Mouse (Mus musculus) right cerebral cortex, postnatal 14 days (tissue): ENCODE results near the gene Pou3f1.

ENCODE experiments used
- DNase-seq: peaks from one replicate; pipeline ENCODE4 v3.0.0; 2022

The Pou3f1 gene

DNA sequence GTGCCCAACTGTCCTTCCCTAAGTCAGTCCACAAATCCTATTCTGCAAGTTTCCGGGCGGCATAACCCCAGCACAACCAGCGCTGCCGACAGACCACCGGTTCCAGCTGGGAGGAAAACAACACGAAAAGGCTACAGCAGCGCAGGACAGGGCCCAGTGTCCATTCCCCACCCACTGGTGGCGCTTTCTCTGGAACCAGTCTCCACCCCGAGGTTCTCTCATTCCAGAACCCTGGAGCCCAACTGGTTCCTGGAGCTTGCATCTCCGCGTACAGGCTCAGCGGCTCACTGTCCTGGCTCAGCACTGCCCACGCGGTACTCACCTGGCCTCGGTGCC lies at the start of gene Pou3f1:
TSS of gene Pou3f1 (plus strand) at position 290 of the 336 bp plus-strand sequence.
- no peak for DNase-seq

DNA sequence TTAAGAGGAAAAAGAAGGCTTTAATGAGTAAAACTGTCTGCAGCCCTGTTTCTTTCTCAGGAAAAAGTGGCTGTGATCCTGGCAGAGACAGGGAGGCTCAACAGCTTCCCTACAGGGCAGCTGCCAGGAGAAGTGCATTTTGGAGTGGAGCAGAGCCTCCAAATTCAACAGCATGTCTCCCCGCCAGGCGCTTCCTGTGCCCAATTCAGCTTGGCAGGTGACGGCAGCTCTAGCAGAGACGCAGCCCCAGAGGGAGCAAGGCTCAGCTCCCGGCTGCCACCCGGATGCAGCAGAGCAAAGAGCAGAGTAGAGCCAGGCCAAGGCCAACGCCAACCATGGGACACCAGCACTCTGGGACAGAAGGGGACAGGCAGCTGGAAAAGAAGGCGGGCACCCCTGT lies 49.4 kb upstream of the Pou3f1 start:
- peak; percentile 48 for DNase-seq

DNA sequence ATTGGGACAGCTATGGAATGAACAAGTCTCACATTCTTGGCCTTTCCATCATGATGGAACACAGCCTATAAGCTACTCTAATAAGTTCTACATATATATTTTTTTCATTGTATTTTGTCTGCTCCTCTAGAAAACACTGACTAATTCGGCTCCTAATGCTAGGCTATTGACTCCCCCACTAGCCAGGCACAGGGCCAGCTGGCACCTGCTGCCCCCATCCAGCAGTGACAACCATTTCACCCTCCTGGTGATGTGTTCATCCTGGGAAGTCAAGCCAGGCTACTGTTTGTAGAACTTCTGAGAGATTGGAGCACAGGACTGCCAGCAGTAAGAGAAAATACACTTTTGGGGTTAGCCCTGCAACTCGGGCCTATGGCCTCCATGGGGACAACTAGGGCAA lies 46.5 kb upstream of the Pou3f1 start:
- DNase-seq, result no peak

DNA sequence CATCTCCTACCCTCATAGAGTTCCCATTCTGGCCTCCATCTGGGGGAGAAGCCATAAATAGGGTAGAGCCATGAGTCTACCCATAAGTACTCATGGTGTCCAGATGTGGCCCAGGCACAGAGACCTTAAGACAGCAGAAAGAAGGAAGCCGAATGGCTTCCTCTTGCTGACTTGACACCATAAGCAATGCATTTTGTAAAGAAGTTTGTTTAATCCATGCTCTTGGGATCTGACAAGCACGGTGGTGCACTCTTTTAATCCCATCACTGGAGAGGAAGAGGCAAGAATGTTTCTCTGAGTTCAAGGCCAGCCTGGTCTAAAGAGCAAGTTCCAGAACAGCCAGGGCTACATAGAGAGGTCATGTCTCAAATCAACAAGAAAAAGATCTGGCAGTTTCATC lies 45.9 kb upstream of the Pou3f1 start, which contains the start of gene 3100002H09Rik:
TSS of gene 3100002H09Rik (minus strand) at position 101 of the 400 bp plus-strand sequence.
- DNase-seq, result no peak

DNA sequence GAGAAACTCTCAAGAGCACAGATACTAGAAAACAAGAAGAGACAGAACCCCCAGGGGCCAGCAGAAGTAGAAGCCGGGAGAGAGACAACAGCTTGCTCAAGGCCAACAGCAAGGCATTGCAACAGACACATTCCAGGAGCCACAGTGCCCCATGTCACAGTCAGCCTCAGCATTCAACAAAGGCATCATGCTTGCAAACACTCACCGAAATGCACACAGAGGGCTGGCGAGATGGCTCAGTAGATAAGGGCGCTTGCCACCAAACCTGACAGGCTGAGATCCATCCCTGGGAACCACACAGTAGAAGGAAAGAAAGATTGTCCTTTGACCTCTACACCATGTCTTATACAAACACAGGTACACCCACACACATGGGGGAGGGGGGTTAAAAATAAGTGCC lies 44.8 kb upstream of the Pou3f1 start:
- no peak for DNase-seq

DNA sequence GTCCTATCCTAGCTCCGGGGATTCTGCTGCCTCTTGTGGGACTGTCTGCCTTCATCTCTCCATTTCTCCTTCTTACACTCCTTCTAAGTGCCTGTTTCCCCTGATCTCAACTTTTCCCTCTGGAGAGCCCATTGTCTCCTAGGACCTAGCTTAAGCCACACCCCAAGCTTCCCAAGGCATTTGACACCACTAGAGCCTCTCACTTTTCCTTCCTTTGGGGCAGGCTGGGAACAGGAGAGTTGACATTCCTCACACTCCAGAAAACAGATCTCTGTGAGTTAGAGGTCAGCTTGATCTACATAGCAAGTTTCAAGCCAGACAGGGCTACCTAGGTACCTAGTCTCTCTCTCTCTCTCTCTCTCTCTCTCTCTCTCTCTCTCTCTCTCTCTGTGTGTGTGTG lies 42.4 kb upstream of the Pou3f1 start:
- DNase-seq, result no peak

DNA sequence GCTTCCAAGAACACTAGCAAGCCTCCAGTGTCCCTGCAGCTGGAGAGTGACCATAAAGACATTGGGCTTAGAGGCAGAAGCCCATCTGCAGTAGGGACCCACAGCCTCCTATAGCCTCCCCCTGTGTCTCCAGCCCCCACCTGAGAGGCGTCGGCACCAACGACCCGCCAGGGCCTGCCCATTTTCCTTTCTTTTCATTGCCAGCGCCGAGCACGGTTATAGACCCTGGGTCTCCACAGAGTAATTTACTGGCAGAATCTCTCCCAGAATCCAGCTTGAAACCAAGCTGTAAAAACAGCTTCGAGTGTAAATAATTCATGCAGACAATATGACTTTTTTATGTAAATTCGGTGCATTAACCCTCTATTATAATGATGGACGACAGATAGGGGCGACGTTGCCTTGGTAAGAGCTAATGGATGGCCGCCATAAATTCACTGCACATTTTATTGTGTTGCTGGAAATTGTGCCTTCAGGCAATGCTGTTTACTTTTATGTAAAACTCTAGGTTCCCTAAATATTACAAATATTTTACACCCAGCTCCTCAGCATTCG lies 41.1 kb upstream of the Pou3f1 start:
- DNase-seq, result no peak

DNA sequence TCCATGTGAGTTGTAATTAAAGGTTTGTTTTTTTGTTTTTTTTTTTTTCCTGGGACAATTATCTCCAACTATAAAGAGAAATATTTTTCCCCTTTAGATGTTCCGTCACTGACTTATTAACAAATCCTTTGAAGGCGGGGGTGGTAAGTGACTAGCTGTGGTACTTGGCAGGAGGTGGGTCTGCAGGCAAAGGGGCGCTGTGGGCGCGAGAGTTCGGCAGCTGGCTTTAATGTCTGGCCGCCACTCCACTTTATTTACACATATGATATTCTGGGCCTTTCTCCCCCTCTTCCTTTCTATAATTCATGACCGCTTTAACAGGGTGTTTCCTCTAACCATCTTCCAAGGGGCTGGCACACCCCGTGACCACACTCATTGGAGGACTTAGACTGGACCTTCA lies 40.6 kb upstream of the Pou3f1 start:
- DNase-seq, result no peak

DNA sequence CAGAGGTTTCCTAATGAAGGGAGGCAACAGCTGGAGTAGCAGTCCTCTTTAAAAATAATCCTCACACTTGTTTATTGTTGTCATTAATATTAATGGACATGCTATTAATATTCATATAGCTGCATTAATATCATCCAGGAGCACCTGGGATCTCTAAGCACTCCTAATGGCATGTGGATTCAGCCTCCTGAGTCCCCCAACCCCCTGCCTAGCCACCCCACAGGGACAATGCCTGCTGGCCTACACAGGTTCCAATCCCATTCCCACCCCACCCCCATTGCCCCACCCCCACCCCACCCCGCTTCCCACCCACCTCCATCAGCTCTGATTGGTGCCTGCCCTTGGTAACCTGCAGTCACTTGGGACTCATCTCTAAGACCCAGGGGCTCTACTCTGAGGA lies 40.0 kb upstream of the Pou3f1 start:
- no peak for DNase-seq

DNA sequence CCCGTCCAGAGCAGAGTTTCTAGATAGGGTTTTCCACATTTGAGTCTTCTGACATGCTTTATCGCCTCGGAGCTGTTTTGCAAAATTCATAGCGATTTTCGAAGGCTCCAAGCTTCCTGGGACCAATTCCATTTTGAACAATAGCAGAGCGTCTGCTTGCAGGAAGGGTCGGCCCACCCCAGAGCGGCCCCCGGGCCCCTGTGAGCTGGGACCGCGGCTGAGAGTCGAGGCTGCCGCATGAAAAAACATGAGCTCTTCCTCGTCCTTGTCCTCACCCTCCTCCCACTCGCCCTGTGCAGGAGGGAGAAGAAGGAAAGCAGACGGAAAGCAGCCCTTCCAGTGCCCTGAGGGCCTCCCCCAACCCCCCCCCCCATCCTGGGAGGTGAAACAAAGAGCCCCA lies 38.0 kb upstream of the Pou3f1 start:
- no peak for DNase-seq

DNA sequence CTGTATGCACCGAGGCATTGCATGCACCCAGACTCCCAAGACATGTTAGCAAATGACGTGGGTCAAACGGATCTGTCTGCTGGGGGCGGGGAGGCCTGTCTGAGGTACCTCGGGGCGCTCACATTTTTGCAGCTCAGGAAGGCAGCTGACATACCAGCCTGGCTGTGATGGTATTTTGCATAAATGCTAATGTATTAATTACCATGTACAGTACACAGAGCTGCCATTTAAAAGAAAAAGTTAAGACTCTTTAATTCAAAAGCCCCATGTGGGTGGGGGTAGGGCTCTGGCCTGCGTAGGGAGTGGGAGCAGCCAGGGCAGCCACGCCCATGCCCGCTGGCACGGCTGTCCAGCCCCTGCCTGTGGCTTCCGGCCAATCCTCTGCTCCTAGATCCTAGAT lies 35.2 kb upstream of the Pou3f1 start:
- DNase-seq, result no peak

DNA sequence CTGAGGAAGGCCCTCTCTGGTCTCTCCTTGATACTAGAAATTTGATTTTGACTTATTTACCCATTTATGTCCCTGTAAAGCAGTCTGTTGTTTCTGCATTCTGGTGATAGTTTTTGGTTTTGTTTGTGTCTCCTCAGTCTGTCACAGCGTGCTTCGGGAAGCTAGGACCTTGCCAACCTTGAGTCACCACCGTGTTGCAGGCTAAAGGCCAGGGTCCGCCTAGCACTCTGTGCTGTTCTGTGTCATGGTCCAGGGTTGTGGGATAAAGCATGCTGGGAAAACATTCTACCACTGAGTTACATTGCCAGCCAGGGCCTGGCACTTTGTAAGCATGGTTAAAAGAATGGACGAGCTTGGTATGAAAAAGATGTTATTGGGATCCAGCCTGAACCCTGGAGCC lies 34.0 kb upstream of the Pou3f1 start:
- no peak for DNase-seq

DNA sequence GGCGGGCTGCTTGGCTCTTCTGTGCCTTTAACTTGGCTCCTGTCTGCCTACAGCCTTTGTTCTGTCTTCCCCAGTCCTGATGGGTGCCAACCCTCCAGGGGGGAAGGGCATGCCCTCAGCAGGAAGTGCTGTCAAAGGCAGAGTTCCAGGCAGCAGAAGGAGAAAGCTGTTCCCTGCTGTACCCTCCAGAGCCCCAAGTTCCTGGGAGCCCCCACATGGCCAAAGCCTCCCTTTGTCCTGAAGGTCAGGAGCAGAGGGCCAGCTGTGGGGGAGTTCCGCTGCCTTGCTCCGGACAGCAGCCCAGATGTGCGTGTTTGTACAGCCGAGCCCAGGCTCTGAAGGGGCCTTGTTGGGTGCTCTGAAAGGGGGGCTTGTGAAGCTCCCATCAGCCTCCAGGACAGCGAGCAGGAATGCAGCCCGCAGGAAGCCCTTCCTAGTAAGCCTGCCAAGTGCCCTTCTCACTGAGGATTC lies 32.5 kb upstream of the Pou3f1 start:
- DNase-seq, result no peak

DNA sequence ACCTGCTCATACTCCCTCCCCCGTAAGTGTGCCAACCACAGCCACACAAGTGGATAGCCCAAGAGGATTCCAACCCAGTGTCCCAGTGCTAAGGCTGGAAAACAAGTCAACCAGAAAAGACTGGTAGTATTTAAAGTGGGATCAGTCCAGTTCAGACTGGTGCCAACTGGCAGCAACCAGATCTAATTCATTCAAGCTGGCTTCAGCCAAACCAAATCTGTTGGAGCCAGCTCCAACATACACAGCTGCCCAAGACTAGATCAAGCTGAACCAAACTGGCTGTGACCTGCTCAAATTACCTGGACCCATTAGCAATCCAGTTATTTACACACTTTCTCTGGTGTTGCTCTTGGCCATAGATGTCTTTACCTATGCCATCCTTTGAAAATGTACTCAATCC lies 29.8 kb upstream of the Pou3f1 start:
- DNase-seq, result no peak

DNA sequence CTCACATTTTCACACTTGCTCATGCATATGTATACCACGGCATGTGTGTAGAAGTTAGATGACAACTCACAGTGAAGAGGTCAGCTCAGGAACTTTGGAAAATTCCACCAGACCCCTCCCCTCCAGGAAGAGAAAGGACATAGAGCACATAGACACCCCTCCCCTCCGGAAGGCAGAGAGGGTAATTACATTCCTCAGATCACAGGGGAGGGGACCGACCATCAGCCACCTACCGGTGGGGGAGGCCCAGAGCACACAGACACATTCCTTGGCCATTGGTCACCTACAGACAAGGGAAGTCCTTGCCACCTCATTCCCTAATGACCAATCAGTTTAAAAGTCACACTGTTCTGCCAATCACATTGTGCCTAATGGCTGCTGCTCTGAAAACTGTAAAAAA lies 25.2 kb upstream of the Pou3f1 start:
- DNase-seq, result no peak

DNA sequence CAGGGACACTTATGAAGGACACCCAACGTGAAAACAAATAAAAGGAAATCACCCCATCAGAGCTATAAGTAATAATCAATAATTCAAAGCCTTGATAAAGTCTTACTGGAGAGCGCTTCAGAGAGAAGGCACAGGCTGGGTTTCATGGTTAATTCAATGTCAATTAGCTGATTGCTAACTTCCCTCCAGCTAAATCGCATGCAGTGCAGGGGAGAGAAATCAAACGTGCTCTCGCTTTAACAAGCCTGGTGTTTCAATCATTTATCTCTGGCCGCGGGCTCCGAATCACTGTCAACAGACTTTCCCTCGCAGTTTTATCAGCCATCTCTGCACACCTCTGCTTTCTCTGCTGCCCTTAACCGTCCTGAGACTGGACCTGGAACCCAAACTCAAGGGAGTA lies 23.8 kb upstream of the Pou3f1 start:
- DNase-seq, result no peak

DNA sequence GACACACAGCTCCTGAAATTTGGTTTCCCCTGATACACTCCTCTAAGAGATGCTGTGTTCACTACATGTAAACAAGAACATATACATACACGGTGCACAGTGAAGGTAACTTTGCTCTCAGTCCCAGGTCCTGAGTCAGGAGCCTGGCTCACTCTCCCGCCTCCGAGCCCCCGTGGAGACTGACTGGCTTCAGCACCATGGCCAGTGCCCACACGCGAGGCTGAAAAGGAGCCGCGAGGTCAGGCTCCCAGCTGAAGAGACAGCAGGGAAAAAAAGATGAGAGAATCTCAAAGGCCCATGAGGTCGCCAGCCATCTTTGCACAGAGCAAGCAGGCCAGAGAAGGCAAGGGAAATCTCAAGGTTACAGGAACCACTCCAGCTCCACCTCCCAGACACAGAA lies 23.3 kb upstream of the Pou3f1 start:
- no peak for DNase-seq

DNA sequence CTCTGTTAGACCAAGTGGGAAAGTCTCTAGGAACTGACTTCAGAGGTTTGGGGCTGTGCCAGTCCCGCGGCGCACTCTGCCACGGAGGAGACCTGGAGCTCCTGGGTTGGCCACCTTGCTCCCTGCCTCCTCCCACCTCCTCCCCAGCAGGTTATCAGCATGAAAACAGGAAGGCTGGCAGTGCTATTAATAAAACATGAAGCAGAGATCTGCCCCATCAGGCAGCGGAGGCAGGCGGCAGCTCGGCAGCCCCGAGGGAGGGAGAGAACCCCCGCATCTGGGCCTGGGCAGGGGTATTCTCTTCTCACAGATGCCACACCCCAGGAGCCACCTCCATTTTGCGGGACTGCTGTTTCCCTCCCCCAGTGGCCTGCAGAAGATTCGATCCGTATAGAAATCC lies 16.9 kb upstream of the Pou3f1 start:
- no peak for DNase-seq

DNA sequence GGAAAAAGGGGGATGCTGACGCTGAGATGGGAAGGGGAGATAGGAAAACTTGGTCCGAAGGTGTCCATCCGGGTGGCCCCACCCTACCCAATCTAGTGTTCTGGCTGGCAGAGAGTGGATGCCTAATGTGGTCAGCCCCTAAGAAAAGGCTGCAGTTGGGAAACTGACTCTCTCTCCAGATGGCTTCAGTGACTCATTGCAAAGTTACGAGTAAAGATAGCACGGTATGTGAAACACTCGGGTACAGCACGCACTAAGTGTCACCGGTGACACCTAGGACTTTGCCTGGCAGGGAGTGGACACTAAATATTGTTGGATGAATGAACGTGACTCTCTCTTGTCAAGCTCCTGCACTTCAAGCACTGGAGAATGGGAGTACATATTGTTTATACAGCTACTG lies 12.7 kb upstream of the Pou3f1 start:
- no peak for DNase-seq

DNA sequence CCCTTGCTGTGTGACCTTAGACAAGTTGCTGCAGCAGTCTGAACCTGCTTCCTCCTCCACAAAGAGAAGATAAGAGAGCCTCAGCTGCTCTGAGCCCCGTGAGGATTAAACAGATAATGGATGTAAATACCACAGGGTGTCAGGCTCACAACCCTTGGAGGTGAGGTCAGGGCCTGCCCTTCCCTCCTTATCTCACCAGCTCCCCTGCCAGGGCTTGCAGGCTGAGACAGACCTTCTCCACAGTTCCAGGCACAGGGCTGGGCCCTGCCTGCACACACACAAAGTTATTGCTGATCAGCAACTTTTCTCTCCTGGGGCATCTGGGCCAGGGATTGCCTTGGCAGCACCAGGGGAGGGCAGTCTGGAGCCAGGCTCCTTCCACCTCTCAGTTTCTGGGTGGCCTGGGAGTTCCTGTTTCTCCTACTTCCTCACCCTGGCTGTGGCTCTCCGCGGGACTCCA lies 11.6 kb upstream of the Pou3f1 start:
- no peak for DNase-seq

DNA sequence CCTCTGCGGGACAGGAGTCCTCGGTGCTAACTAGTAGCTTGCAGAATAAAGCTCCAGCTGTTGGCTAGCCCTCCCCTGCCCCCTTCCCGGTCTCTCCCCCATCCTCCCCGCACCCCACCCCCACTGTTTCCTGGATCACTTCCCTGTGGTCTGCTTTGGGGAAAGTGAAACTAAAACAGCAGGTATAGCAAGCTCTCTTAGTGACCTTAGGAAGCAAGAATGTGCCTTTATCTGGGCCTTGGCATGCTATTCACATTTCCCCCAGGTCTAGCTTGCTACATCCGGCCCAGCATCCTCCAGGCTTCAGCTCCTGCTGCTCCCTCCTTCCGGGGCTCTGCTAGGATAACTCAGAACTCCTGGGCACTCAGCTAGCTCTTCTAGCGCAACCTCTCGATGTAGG lies 10.0 kb upstream of the Pou3f1 start:
- no peak for DNase-seq

DNA sequence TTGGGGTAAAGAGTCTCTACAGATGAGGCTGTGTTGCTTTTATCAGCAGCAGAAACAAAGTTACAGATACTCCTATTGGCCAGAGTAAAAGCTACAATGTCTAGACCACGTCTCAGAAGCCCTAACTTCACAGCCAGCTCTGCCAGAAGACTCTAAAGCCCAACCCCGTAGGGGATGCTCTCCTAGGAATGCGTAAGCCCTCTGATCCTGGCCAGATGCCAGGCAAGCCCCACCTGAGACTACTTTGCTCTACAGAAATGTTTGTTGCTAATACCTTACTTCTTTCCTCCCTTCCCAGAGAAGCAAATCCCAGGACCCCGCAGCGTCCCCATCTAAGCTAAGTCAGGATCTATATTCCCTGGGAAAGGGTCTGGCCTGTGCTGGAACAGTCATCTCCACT lies 8.7 kb upstream of the Pou3f1 start:
- DNase-seq, result no peak

DNA sequence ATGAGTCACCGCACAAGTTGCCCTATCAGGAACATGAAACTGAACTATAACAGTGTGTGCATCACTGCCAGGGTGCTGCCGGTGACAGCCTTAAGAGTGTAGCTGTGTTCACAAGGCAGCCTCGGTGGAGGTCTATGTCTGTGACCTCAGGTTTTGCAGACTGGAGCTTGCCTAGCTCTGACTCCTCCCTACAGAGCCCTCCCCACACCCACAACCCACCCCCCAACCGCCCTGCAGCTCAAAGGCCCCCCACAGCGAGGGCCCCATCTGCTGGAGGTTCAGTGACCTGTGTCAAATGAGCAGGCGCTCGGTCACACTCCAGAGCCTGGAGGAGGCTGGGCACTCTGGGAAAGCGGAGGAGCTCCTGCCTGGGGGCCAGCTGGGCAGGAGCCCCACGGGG lies 3.7 kb upstream of the Pou3f1 start:
- no peak for DNase-seq

DNA sequence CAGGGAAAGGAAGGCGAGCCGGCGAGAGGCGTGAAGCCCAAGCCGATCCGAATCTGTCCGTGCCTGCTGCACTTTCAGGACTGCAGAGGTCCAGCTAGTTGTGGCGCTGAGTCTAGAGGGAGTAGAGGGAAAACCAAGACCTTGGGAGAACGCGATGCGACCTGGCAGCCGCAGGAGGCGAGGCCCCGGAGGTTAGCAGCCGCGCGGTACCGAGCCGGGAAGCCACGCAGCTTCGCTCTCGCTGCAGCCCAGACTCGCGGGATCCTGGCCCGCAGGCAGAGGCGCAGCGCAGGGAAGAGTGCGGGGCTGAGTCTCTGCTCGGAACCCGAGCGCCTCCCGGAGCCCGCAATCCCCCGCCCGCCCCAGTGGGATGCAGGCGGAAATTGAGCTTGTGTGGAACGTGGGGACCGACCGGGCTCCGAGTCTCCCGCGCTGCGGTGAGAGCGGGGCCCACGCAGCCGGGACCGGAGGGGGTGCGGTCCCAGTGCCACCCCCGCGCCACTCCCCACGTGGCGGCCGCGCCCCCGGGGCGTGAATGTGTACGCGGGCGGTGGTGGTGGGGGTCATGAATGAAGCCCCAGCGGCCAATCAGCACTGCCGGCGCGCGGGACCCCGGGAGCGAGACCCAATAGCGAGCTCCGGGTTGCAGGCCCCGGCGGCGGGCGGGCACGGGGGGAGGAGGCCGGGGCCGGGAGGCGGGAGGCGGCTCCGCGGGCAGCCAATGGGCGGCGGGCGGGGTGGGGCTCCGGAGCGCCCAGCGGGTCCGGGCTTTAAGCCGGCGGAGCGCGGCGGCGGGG lies 445 bp downstream of the Pou3f1 start:
- peak; percentile 88 for DNase-seq

DNA sequence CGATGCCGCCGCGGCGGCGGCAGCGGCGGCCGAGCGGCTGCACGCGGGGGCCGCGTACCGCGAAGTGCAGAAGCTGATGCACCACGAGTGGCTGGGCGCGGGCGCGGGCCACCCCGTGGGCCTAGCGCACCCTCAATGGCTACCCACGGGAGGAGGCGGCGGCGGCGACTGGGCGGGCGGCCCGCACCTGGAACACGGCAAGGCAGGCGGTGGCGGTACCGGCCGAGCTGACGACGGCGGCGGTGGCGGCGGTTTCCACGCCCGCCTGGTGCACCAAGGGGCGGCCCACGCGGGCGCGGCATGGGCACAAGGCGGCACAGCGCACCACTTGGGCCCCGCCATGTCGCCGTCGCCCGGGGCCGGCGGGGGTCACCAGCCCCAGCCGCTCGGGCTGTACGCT lies 1.2 kb downstream of the Pou3f1 start:
- DNase-seq, result no peak
